Mouse (Mus musculus): ENCODE results near the gene Pip5k1a. TPM values are rescaled to one million over a fixed set of nuclear protein-coding genes. Genes with fewer than 3 reads are reported as not detected.
"Not testable (repeated sequence)": the region's sequence is repeated elsewhere in the genome, so short reads cannot be mapped to it uniquely, and the experiment has no call there.

Gene Pip5k1a
- total RNA-seq (2015) (9.7 and 15.8 TPM in 2 replicates), total RNA-seq (2017) (12.4 and 14.5 TPM in 2 replicates)

GRCm38 (mm10) chr3:95106338-95107117 lies at the start of gene Pip5k1a:
Gene Pip5k1a (minus strand): TSS chr3:95106930.
- peak; percentile 74 for ATAC-seq (ENCODE audit: poor library complexity, severe bottlenecking)

GRCm38 (mm10) chr3:95153874-95154273 lies 47.1 kb upstream of the Pip5k1a start:
- peak; percentile 86 for ATAC-seq (ENCODE audit: poor library complexity, severe bottlenecking)

DNA sequence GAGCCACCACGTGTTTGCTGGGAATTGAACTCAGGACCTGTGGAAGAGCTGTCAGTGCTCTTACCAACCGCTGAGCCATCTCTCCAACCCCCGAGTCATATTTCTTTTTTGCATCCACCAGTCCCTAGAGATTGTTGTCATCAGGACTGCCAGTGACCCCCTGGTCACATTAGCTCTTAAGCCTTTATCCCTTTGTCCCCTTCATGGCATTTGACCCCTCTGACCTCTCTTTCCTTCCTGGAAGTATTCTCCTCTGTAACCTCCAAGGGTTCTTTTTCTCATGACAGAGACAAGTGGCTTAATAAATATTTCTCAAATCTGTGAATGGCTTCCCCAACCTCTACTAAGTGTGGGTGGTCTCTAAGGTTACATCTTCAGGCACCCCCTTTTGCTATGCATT lies 41.2 kb upstream of the Pip5k1a start:
- ATAC-seq (ENCODE audit: poor library complexity, severe bottlenecking) = no peak

- peak; percentile 78 for ATAC-seq (ENCODE audit: poor library complexity, severe bottlenecking)
These were observed 35.9 kb upstream of the Pip5k1a start for GRCm38 (mm10) chr3:95142617-95143011.

- ATAC-seq (ENCODE audit: poor library complexity, severe bottlenecking) = peak; percentile 86
These were observed 35.4 kb upstream of the Pip5k1a start, which contains the start of gene Tnfaip8l2 for GRCm38 (mm10) chr3:95141952-95142616. Gene Tnfaip8l2 (minus strand): TSS chr3:95142360.

DNA sequence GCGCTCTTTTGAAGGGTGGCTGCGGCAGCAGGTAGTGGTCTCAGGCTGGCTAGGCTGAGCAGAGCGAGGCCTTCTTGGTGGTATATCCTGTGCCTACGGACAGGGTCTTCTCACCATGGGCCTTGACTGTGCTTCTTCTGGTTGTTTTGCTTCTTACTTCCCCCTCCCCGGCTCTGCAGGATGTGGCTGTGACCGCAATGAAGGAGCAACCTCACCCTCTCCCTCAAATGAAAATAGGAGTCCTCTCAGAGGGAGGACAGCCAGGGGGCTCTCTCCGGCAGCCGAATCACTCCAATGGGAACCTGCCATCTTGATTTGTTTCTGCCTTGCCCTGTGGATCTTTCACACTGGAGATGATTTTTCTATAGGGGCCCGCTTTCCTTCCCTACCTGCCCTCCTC lies 34.7 kb upstream of the Pip5k1a start:
- peak; percentile 69 for ATAC-seq (ENCODE audit: poor library complexity, severe bottlenecking)

- ATAC-seq (ENCODE audit: poor library complexity, severe bottlenecking) = no peak
These were observed 34.1 kb upstream of the Pip5k1a start for GRCm38 (mm10) chr3:95140795-95141194.

GRCm38 (mm10) chr3:95140289-95140595 lies 33.5 kb upstream of the Pip5k1a start:
- no peak for ATAC-seq (ENCODE audit: poor library complexity, severe bottlenecking)

DNA sequence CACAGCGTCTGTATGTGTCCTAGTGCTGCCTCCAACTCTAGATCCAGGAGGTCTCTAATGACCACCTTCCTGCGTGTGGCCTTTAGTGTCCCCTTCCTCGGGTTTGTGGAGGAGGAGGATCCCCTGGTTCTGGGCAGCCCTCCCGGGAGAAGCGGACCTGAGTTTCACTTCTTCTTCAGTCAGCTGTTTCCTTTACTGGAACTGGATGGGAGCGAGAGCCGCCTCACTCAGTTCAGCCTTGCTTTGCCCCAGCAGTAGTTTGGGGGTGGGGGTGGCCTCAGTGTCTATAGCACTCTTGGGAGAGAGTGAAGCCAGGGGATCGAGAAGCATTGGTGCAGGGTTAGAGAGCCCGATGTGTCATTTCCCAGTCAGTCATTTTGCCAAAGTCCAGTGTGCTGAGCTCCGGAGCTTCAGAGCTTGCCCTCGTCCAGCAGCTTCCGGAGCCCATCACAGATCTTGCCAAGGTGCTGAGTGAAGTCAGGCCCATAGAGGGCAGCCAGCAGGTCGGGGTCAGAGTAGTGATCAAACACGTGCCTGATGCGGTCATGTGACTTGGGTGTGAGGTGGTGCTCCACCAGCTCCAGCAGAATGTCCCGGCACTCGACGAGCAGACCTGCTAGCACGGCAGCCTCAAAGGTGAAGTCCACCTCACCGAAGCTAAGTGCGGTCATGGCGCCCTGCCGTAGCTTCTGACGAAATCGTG lies 33.0 kb upstream of the Pip5k1a start:
- ATAC-seq (ENCODE audit: poor library complexity, severe bottlenecking) = no peak

- no peak for ATAC-seq (ENCODE audit: poor library complexity, severe bottlenecking)
These were observed 29.6 kb upstream of the Pip5k1a start for GRCm38 (mm10) chr3:95136336-95136735.

DNA sequence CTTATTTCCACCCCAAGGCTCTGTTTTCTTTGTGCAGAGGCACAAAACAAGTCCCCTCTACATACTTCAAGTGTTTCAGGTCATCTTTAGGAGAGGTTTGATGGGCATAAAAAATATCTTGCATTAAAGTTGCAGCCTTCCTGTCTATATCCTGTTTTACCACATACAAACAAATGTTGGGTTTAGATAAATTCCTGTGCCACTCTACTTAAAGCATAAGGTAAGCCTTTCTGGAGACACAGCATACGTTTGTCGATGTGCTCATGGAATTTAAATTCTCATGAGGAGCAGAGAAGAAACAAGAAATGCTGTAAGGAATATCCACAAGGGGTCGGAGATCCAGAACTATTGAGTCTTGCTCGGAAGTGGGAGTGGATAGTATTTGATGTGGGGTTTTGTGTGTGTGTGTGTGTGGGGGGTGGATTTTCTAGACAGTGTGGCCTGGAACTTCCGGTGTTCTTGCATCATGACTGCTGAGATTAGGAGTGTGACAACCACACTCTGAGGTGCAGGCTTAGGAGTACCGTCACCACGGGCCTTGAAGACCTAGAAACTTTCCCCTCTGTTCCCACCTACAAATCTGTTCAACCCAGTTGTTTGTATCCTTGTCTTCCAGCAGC lies 28.8 kb upstream of the Pip5k1a start:
- ATAC-seq (ENCODE audit: poor library complexity, severe bottlenecking) = peak; percentile 35

DNA sequence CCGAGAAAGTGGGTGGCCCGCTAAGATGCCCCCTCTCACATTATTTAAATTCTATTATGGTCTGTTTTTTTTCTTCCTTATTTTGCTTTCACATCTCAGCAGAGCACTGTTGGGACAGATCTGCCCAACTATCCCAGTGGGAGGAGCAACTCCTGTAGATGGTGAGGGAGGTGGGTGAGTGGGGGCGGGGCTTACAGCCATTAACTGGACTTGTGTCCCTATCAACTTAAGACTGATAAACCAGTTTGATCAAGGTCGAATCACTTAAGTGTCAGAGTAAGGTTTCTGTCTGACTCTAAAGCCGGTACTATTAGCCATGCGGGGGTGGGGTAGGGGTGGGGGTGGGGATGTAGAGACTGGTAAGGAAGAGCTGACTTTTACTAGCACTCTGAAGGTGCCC lies 28.3 kb upstream of the Pip5k1a start:
- ATAC-seq (ENCODE audit: poor library complexity, severe bottlenecking) = peak; percentile 20; the same call in 1 of the 2 replicates

DNA sequence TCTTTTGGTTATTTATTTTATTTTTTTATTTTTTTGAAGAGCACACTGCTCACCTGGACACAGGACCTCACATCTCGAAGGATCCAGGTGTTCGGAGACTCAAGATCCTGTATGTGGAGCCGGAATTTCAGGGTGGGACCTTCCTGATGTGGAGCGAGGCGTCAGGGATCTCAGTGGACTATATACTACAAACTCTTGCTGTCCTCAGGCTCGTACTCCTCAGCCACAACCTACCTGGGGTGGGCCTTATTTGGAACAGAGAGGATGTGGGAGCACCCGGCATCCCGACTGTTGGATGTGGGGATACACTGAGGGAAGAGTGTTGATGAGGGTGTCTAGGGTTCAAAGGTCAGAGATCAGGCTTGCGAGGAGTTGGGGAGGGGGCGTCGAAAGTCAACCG lies 27.4 kb upstream of the Pip5k1a start:
- ATAC-seq (ENCODE audit: poor library complexity, severe bottlenecking) = peak; percentile 5; the same call in 1 of the 2 replicates

DNA sequence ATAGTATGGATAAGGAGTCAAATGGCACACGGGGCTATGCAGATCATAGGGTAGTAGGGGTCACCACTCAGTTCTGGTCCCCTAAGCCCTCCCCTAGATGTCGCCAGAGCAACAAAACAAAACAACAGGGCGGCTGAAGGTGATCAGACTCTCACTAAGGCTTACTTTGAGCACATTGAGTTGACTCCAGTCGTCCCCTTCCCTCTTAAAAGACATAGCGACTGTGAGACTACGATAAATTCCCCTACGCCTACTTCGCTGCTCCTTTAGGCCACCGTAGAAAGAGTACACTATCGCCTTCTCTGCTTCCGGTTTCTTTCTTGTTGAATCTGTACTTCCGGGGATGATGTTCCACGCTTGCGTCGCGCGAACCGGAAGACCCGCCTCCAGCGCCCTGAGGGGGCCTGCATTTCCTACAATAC lies 27.0 kb upstream of the Pip5k1a start, which contains the start of the genes Scnm1 and Lysmd1:
Gene Scnm1 (minus strand): TSS at position 332 of the 422 bp plus-strand sequence.
Gene Lysmd1 (plus strand): TSS at position 409 of the 422 bp plus-strand sequence.
- peak; percentile 96 for ATAC-seq (ENCODE audit: poor library complexity, severe bottlenecking)

DNA sequence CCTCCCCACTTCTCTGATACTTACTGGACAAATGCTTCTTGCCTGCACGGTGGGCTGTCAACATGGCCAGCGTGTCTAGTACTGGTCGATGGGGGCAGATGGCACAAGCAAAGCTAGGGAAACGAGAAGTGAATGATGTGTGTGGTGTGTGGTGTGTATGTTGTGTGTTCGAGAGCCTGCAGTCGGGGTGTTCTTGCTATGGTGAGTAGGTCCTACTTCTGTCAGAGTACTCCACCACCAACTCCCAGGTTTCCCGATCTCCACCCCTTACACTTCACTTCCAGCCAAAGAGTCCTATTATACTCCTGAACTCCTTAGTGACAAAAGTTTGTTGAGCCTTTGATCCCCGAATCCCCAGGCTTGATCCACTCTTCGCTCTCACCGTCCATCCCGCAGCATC lies 26.4 kb upstream of the Pip5k1a start:
- no peak for ATAC-seq (ENCODE audit: poor library complexity, severe bottlenecking)

- ATAC-seq (ENCODE audit: poor library complexity, severe bottlenecking) = not testable (repeated sequence)
These were observed 25.7 kb upstream of the Pip5k1a start for GRCm38 (mm10) chr3:95132389-95132788.

DNA sequence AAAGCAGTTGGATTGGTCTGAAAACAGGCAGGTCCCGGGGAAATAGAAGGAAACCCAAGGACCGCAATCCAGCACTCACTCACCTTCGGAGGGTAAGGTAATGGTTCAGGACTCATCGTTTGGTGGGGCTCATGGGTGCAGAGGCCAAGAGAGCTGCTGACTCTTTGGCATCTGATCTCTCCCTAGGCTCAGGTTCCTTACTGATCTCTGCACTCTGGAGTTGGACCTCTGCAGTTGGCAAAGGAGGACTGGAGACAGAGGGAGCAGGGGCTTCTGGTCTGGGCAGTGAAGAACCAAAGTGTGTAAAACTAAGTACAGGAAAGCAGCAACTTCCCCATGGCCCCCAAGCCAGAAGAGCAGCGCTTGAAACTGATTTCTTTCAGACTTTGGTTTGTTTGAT lies 23.4 kb upstream of the Pip5k1a start:
- ATAC-seq (ENCODE audit: poor library complexity, severe bottlenecking) = no peak

- no peak for ATAC-seq (ENCODE audit: poor library complexity, severe bottlenecking)
These were observed 22.5 kb upstream of the Pip5k1a start for GRCm38 (mm10) chr3:95129226-95129651.

DNA sequence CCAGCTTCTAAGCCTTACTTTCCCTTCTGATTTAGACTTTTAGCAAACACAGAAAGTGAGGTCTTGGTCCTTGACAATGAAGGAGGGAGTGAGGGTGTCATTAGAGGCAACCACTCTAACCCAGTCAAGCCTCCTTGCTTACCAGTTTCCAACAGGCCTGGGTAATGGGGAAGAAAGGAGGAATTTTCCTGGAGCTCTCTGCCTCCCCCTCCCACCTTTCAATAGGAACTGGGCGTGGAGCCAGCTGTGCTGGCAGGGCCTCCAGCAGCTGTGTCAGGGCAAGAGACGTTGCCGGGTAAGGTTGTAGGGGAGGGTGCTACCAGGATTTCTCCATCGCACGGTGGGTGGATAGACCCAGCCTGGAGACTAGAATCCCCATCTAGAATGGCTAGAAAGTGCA lies 18.2 kb upstream of the Pip5k1a start:
- no peak for ATAC-seq (ENCODE audit: poor library complexity, severe bottlenecking)

GRCm38 (mm10) chr3:95124246-95124645 lies 17.5 kb upstream of the Pip5k1a start, which contains the start of gene Tmod4:
Gene Tmod4 (plus strand): TSS chr3:95124476.
- peak; percentile 57 for ATAC-seq (ENCODE audit: poor library complexity, severe bottlenecking)

DNA sequence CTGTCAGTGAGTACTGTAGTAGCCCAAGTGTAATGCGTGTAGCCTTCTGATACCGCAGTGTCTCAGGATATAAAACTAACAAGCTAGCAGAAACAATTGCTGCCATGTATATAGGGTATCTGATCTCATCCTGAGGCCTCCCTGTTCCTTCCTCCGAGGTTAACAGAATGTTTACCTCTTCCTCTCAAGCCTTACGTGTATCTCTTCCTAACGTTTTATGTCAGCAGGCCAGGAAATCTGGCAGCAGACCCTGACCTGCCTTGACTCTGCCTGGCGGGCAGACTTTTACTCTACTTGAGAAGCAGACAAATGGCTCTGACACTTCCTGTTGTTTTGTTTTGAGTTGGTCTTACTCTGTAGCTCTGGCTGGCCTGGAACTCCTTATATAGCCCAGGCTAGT lies 14.8 kb upstream of the Pip5k1a start:
- ATAC-seq (ENCODE audit: poor library complexity, severe bottlenecking) = no peak
